Mouse (Mus musculus): ENCODE data around the gene Il27ra. TPM values are rescaled to one million over a fixed set of nuclear protein-coding genes. Genes with fewer than 3 reads are reported as not detected.

Il27ra gene
- polyA plus RNA-seq, 1 experiment from 2014 or later = 0.33 TPM

- H3K9ac ChIP-seq (replicated peaks; ENCODE audit: low read length) = no peak overlapping the region
- WGBS = 90% methylated on average over 2 of the region's 2 CpGs
- H3K27me3 ChIP-seq (ENCODE audit: control insufficient read depth, insufficient read depth, low read length) = no peaks in the 10 kb centered on the region
- ATAC-seq (ENCODE audit: low FRiP score, low TSS enrichment) = no peak
- no peaks in the 10 kb centered on the region for H3K36me3 ChIP-seq (ENCODE audit: control insufficient read depth, insufficient read depth, low read length)
- no peak for DNase-seq
- H3K4me3 ChIP-seq (replicated peaks; ENCODE audit: low read depth, low read length) = no peak overlapping the region
- H3K4me1 ChIP-seq (ENCODE audit: control insufficient read depth, insufficient read depth, low read length) = no peaks in the 10 kb centered on the region
- no peaks in the 10 kb centered on the region for H3K9me3 ChIP-seq (ENCODE audit: control insufficient read depth, low read length)
- H3K27ac ChIP-seq (replicated peaks; ENCODE audit: low read depth, low read length) = no peak overlapping the region
- no peak overlapping the region for H3K4me2 ChIP-seq (ENCODE audit: low read length)
These were observed 16.8 kb upstream of the Il27ra start for GRCm38 (mm10) chr8:84059226-84059625.

GRCm38 (mm10) chr8:84057827-84058226, 15.4 kb upstream of the Il27ra start:
- no peak overlapping the region for H3K4me2 ChIP-seq (ENCODE audit: low read length)
- H3K4me1 ChIP-seq (ENCODE audit: control insufficient read depth, insufficient read depth, low read length) = no peaks in the 10 kb centered on the region
- H3K9me3 ChIP-seq (ENCODE audit: control insufficient read depth, low read length) = no peaks in the 10 kb centered on the region
- ATAC-seq (ENCODE audit: low FRiP score, low TSS enrichment) = no peak
- no peak for DNase-seq
- H3K9ac ChIP-seq (replicated peaks; ENCODE audit: low read length) = no peak overlapping the region
- H3K4me3 ChIP-seq (replicated peaks; ENCODE audit: low read depth, low read length) = no peak overlapping the region
- H3K27me3 ChIP-seq (ENCODE audit: control insufficient read depth, insufficient read depth, low read length) = no peaks in the 10 kb centered on the region
- no peaks in the 10 kb centered on the region for H3K36me3 ChIP-seq (ENCODE audit: control insufficient read depth, insufficient read depth, low read length)
- H3K27ac ChIP-seq (replicated peaks; ENCODE audit: low read depth, low read length) = no peak overlapping the region
- WGBS = 100% methylated on average over 1 of the region's 1 CpGs

GRCm38 (mm10) chr8:84053229-84053628, 10.8 kb upstream of the Il27ra start:
- Histone ChIP-seq H3K27ac (replicated peaks; ENCODE audit: low read depth, low read length) (no peak overlapping the region), H3K9me3 (ENCODE audit: control insufficient read depth, low read length) (no peaks in the 10 kb centered on the region), H3K36me3 (ENCODE audit: control insufficient read depth, insufficient read depth, low read length) (no peaks in the 10 kb centered on the region), H3K4me2 (ENCODE audit: low read length) (no peak overlapping the region), H3K27me3 (ENCODE audit: control insufficient read depth, insufficient read depth, low read length) (no peaks in the 10 kb centered on the region), H3K4me1 (ENCODE audit: control insufficient read depth, insufficient read depth, low read length) (no peaks in the 10 kb centered on the region), H3K4me3 (replicated peaks; ENCODE audit: low read depth, low read length) (no peak overlapping the region), H3K9ac (replicated peaks; ENCODE audit: low read length) (no peak overlapping the region)
- 87% methylated on average over 5 of the region's 5 CpGs for WGBS
- DNase-seq = no peak
- no peak for ATAC-seq (ENCODE audit: low FRiP score, low TSS enrichment)

- DNase-seq (peak; percentile 32), ATAC-seq (ENCODE audit: low FRiP score, low TSS enrichment) (no peak)
- 68% methylated on average over 3 of the region's 3 CpGs for WGBS
These were observed 10.4 kb upstream of the Il27ra start for GRCm38 (mm10) chr8:84052746-84053145.

GRCm38 (mm10) chr8:84048171-84048570, 5.8 kb upstream of the Il27ra start:
- no peak overlapping the region for H3K4me2 ChIP-seq (ENCODE audit: low read length)
- ATAC-seq (ENCODE audit: low FRiP score, low TSS enrichment) (no peak), DNase-seq (no peak)
- H3K9ac ChIP-seq (replicated peaks; ENCODE audit: low read length) = no peak overlapping the region
- 87% methylated on average over 5 of the region's 5 CpGs for WGBS
- H3K36me3 ChIP-seq (ENCODE audit: control insufficient read depth, insufficient read depth, low read length) = no peaks in the 10 kb centered on the region
- H3K27ac ChIP-seq (replicated peaks; ENCODE audit: low read depth, low read length) = no peak overlapping the region
- H3K4me3 ChIP-seq (replicated peaks; ENCODE audit: low read depth, low read length) = no peak overlapping the region
- H3K27me3 ChIP-seq (ENCODE audit: control insufficient read depth, insufficient read depth, low read length) = peaks cover 26% of the 10 kb centered on the region
- no peaks in the 10 kb centered on the region for H3K4me1 ChIP-seq (ENCODE audit: control insufficient read depth, insufficient read depth, low read length)
- H3K9me3 ChIP-seq (ENCODE audit: control insufficient read depth, low read length) = no peaks in the 10 kb centered on the region

More at GRCm38 (mm10) chr8:84052746-84053145, 10.4 kb upstream of the Il27ra start:
- Histone ChIP-seq H3K36me3 (ENCODE audit: control insufficient read depth, insufficient read depth, low read length) (no peaks in the 10 kb centered on the region), H3K9me3 (ENCODE audit: control insufficient read depth, low read length) (no peaks in the 10 kb centered on the region), H3K4me1 (ENCODE audit: control insufficient read depth, insufficient read depth, low read length) (no peaks in the 10 kb centered on the region), H3K9ac (replicated peaks; ENCODE audit: low read length) (no peak overlapping the region), H3K27me3 (ENCODE audit: control insufficient read depth, insufficient read depth, low read length) (no peaks in the 10 kb centered on the region), H3K27ac (replicated peaks; ENCODE audit: low read depth, low read length) (no peak overlapping the region), H3K4me2 (ENCODE audit: low read length) (no peak overlapping the region), H3K4me3 (replicated peaks; ENCODE audit: low read depth, low read length) (no peak overlapping the region)

GRCm38 (mm10) chr8:84046505-84046904, 4.1 kb upstream of the Il27ra start:
- Histone ChIP-seq H3K4me3 (replicated peaks; ENCODE audit: low read depth, low read length) (no peak overlapping the region), H3K36me3 (ENCODE audit: control insufficient read depth, insufficient read depth, low read length) (no peaks in the 10 kb centered on the region), H3K9ac (replicated peaks; ENCODE audit: low read length) (no peak overlapping the region), H3K4me2 (ENCODE audit: low read length) (no peak overlapping the region), H3K4me1 (ENCODE audit: control insufficient read depth, insufficient read depth, low read length) (no peaks in the 10 kb centered on the region), H3K27ac (replicated peaks; ENCODE audit: low read depth, low read length) (no peak overlapping the region), H3K9me3 (ENCODE audit: control insufficient read depth, low read length) (no peaks in the 10 kb centered on the region), H3K27me3 (ENCODE audit: control insufficient read depth, insufficient read depth, low read length) (peaks cover 43% of the 10 kb centered on the region)
- ATAC-seq (ENCODE audit: low FRiP score, low TSS enrichment) (no peak), DNase-seq (no peak)
- WGBS = 81% methylated on average over 3 of the region's 3 CpGs

- Histone ChIP-seq H3K27me3 (ENCODE audit: control insufficient read depth, insufficient read depth, low read length) (peaks cover 54% of the 10 kb centered on the region), H3K4me2 (ENCODE audit: low read length) (0 out of 2 replicates have a peak within 1 kb of the TSS, but pooled peaks have one; percentile 19), H3K9ac (replicated peaks; ENCODE audit: low read length) (no peak within 1 kb of the TSS)
These were observed 2.5 kb upstream of the Il27ra start, which contains the start of gene Rln3 for GRCm38 (mm10) chr8:84044900-84045299. Rln3 (minus strand) TSS chr8:84045000.

GRCm38 (mm10) chr8:84044103-84044502, 1.7 kb upstream of the Il27ra start:
- no peaks in the 10 kb centered on the region for H3K4me1 ChIP-seq (ENCODE audit: control insufficient read depth, insufficient read depth, low read length)
- ATAC-seq (ENCODE audit: low FRiP score, low TSS enrichment) = no peak
- H3K27me3 ChIP-seq (ENCODE audit: control insufficient read depth, insufficient read depth, low read length) = peaks cover 54% of the 10 kb centered on the region
- no peak overlapping the region for H3K4me3 ChIP-seq (replicated peaks; ENCODE audit: low read depth, low read length)
- H3K36me3 ChIP-seq (ENCODE audit: control insufficient read depth, insufficient read depth, low read length) = no peaks in the 10 kb centered on the region
- H3K9ac ChIP-seq (replicated peaks; ENCODE audit: low read length) = no peak overlapping the region
- H3K9me3 ChIP-seq (ENCODE audit: control insufficient read depth, low read length) = no peaks in the 10 kb centered on the region
- 2% methylated on average over 7 of the region's 7 CpGs for WGBS
- DNase-seq = no peak
- H3K27ac ChIP-seq (replicated peaks; ENCODE audit: low read depth, low read length) = no peak overlapping the region
- no peak overlapping the region for H3K4me2 ChIP-seq (ENCODE audit: low read length)

More at GRCm38 (mm10) chr8:84044900-84045299, 2.5 kb upstream of the Il27ra start, which contains the start of gene Rln3:
- no peaks in the 10 kb centered on the region for H3K36me3 ChIP-seq (ENCODE audit: control insufficient read depth, insufficient read depth, low read length)
- 10% methylated on average over 9 of the region's 9 CpGs for WGBS
- no peak within 1 kb of the TSS for H3K27ac ChIP-seq (replicated peaks; ENCODE audit: low read depth, low read length)
- no peak within 1 kb of the TSS for H3K4me3 ChIP-seq (replicated peaks; ENCODE audit: low read depth, low read length)
- no peaks in the 10 kb centered on the region for H3K9me3 ChIP-seq (ENCODE audit: control insufficient read depth, low read length)
- H3K4me1 ChIP-seq (ENCODE audit: control insufficient read depth, insufficient read depth, low read length) = no peaks in the 10 kb centered on the region
- DNase-seq = no peak
- no peak for ATAC-seq (ENCODE audit: low FRiP score, low TSS enrichment)

- WGBS = 40% methylated on average over 12 of the region's 12 CpGs
- no peak for DNase-seq
- peaks cover 54% of the 10 kb centered on the region for H3K27me3 ChIP-seq (ENCODE audit: control insufficient read depth, insufficient read depth, low read length)
- H3K4me3 ChIP-seq (replicated peaks; ENCODE audit: low read depth, low read length) = no peak overlapping the region
- H3K4me2 ChIP-seq (ENCODE audit: low read length) = no peak overlapping the region
- H3K9ac ChIP-seq (replicated peaks; ENCODE audit: low read length) = no peak overlapping the region; the same call in 1 of the 2 replicates
- no peaks in the 10 kb centered on the region for H3K4me1 ChIP-seq (ENCODE audit: control insufficient read depth, insufficient read depth, low read length)
- H3K27ac ChIP-seq (replicated peaks; ENCODE audit: low read depth, low read length) = no peak overlapping the region
- H3K9me3 ChIP-seq (ENCODE audit: control insufficient read depth, low read length) = no peaks in the 10 kb centered on the region
- no peak for ATAC-seq (ENCODE audit: low FRiP score, low TSS enrichment)
- H3K36me3 ChIP-seq (ENCODE audit: control insufficient read depth, insufficient read depth, low read length) = no peaks in the 10 kb centered on the region
These were observed 556 bp upstream of the Il27ra start for GRCm38 (mm10) chr8:84042948-84043342.

Measured in midbrain, embryonic 14.5 days (tissue).